Mouse (Mus musculus) CH12.LX (cell line): ENCODE measurements at regions not wholly inside any gene's neighbourhood (a gene's known extent, or its start where the extent isn't known, plus 50 kb on each side); places are given as distances from the start of the nearest gene placed in this dataset.

Source experiments
- DNase-seq: peaks from one replicate; pipeline ENCODE4 v3.0.0-alpha.2; 2013; ENCODE audit errors: extremely low read depth
- H3K27ac ChIP-seq: 2 replicates; pipeline ENCODE4 v1.5.1; 2012; ENCODE audit warnings: low read depth, mild to moderate bottlenecking, control low read depth, moderate library complexity; ENCODE audit not compliant: insufficient read depth
- H3K27me3 ChIP-seq: replicated peaks from 2 replicates; pipeline ENCODE3; 2012; ENCODE audit warnings: inconsistent platforms
- H3K36me3 ChIP-seq, 2 experiments: replicated peaks in 1 of 2; 2 replicates each; pipeline versions ENCODE3 to v1.6.1; 2012; ENCODE audit warnings: inconsistent platforms in 1 of 2, low read length in 1 of 2, mild to moderate bottlenecking in 1 of 2, mixed read lengths in 1 of 2, moderate library complexity in 1 of 2; ENCODE audit not compliant: control insufficient read depth in 1 of 2, insufficient read depth in 1 of 2
- H3K4me1 ChIP-seq, 2 experiments: 2 replicates each; pipeline ENCODE4 v1.6.1; 2012; ENCODE audit warnings: inconsistent platforms in 1 of 2, moderate library complexity in 1 of 2; ENCODE audit not compliant: insufficient read depth in 2 of 2, control insufficient read depth in 1 of 2
- H3K4me2 ChIP-seq: 2 replicates; pipeline ENCODE4 v1.6.1; 2012; ENCODE audit warnings: low read depth, mild to moderate bottlenecking, control low read depth; ENCODE audit not compliant: poor library complexity, insufficient read depth, severe bottlenecking
- H3K4me3 ChIP-seq, 3 experiments: fragments of 150-350 bp in 1 of 3; sonication (generic) in 1 of 3; replicated peaks in 1 of 3; 2 replicates each; pipeline versions ENCODE3 to v1.5.1; 2011 to 2012; ENCODE audit warnings: low read depth in 2 of 3, low read length in 2 of 3, mild to moderate bottlenecking in 2 of 3, moderate library complexity in 2 of 3, control low read depth in 1 of 3, improper control_type of control experiment in 1 of 3, inconsistent platforms in 1 of 3, mixed read lengths in 1 of 3; ENCODE audit not compliant: poor library complexity in 1 of 3
- H3K79me2 ChIP-seq: replicated peaks from 2 replicates; pipeline ENCODE4 v1.6.1; 2012; ENCODE audit warnings: mild to moderate bottlenecking, moderate library complexity; ENCODE audit not compliant: control insufficient read depth, poor library complexity, insufficient read depth, severe bottlenecking; ENCODE audit errors: extremely low read depth
- H3K9ac ChIP-seq: 2 replicates; pipeline ENCODE4 v1.6.1; 2012; ENCODE audit warnings: low read depth, mild to moderate bottlenecking, control low read depth, moderate library complexity; ENCODE audit not compliant: insufficient read depth
- H3K9me3 ChIP-seq: replicated peaks from 2 replicates; pipeline ENCODE3; 2012; ENCODE audit warnings: low read length, inconsistent platforms, mixed read lengths
- BHLHE40 ChIP-seq: IDR thresholded peaks from 2 replicates; pipeline ENCODE4 v1.6.1; 2011; ENCODE audit warnings: mild to moderate bottlenecking, low read depth, low read length, improper control_type of control experiment
- CTCF ChIP-seq, 2 experiments: IDR thresholded peaks in 1 of 2; conservative IDR thresholded peaks in 1 of 2; 2 replicates each; pipeline ENCODE4 v1.5.1; 2011 to 2012; ENCODE audit warnings: low read depth in 2 of 2, low read length in 2 of 2, improper control_type of control experiment in 1 of 2, inconsistent platforms in 1 of 2, mild to moderate bottlenecking in 1 of 2, moderate library complexity in 1 of 2
- E2F4 ChIP-seq: IDR thresholded peaks from 2 replicates; pipeline ENCODE4 v1.6.1; 2011; ENCODE audit warnings: low read depth, low read length, improper control_type of control experiment; ENCODE audit not compliant: insufficient replicate concordance
- ETS1 ChIP-seq: conservative IDR thresholded peaks from 2 replicates; pipeline ENCODE4 v1.6.1; 2012; ENCODE audit warnings: low read depth, mild to moderate bottlenecking, inconsistent platforms, low read length, improper control_type of control experiment, moderate library complexity
- IRF4 ChIP-seq: IDR thresholded peaks from 2 replicates; pipeline ENCODE4 v1.6.1; 2014; ENCODE audit warnings: low read depth, mild to moderate bottlenecking, inconsistent platforms, low read length, improper control_type of control experiment
- JUND ChIP-seq: conservative IDR thresholded peaks from 2 replicates; pipeline ENCODE4 v1.6.1; 2011; ENCODE audit warnings: low read depth, low read length, improper control_type of control experiment
- MAFK ChIP-seq: IDR thresholded peaks from 2 replicates; pipeline ENCODE4 v1.6.1; 2011; ENCODE audit warnings: low read length, improper control_type of control experiment; ENCODE audit not compliant: insufficient replicate concordance
- MAX ChIP-seq: IDR thresholded peaks from 2 replicates; pipeline ENCODE4 v1.6.1; 2011; ENCODE audit warnings: low read length, improper control_type of control experiment
- MXI1 ChIP-seq: IDR thresholded peaks from 2 replicates; pipeline ENCODE4 v1.6.1; 2011; ENCODE audit warnings: mild to moderate bottlenecking, low read depth, low read length, improper control_type of control experiment
- MYC ChIP-seq: IDR thresholded peaks from 2 replicates; pipeline ENCODE4 v1.6.1; 2011; ENCODE audit warnings: low read depth, mild to moderate bottlenecking, improper control_type of control experiment, low read length
- NELFE ChIP-seq: IDR thresholded peaks from 2 replicates; pipeline ENCODE4 v1.6.1; 2011; ENCODE audit warnings: low read depth, low read length, improper control_type of control experiment
- NRF1 ChIP-seq: IDR thresholded peaks from 2 replicates; pipeline ENCODE4 v1.6.1; 2014; ENCODE audit warnings: low read depth, mild to moderate bottlenecking, inconsistent platforms, low read length, improper control_type of control experiment, moderate library complexity
- POLR2A ChIP-seq: IDR thresholded peaks from 2 replicates; pipeline ENCODE4 v1.6.1; 2011; ENCODE audit warnings: low read depth, mild to moderate bottlenecking, improper control_type of control experiment, low read length
- POLR2AphosphoS2 ChIP-seq: IDR thresholded peaks from 2 replicates; pipeline ENCODE4 v1.6.1; 2011; ENCODE audit warnings: low read depth, low read length, improper control_type of control experiment
- RCOR1 ChIP-seq: conservative IDR thresholded peaks from 2 replicates; pipeline ENCODE4 v1.6.1; 2012; ENCODE audit warnings: low read depth, mild to moderate bottlenecking, inconsistent platforms, low read length, improper control_type of control experiment
- TCF12 ChIP-seq: IDR thresholded peaks from 2 replicates; pipeline ENCODE4 v1.6.1; 2014; ENCODE audit warnings: low read depth, mild to moderate bottlenecking, inconsistent platforms, low read length, improper control_type of control experiment
- UBTF ChIP-seq: IDR thresholded peaks from 2 replicates; pipeline ENCODE4 v1.6.1; 2012; ENCODE audit warnings: low read depth, mild to moderate bottlenecking, inconsistent platforms, low read length, improper control_type of control experiment, moderate library complexity
- USF1 ChIP-seq: IDR thresholded peaks from 2 replicates; pipeline ENCODE4 v1.6.1; 2014; ENCODE audit warnings: low read depth, mild to moderate bottlenecking, inconsistent platforms, low read length, improper control_type of control experiment
- USF2 ChIP-seq: conservative IDR thresholded peaks from 2 replicates; pipeline ENCODE4 v1.6.1; 2011; ENCODE audit warnings: low read depth, low read length, improper control_type of control experiment
- ZC3H11A ChIP-seq: IDR thresholded peaks from 2 replicates; pipeline ENCODE4 v1.6.1; 2012; ENCODE audit warnings: low read depth, mild to moderate bottlenecking, inconsistent platforms, low read length, improper control_type of control experiment
- ZKSCAN1 ChIP-seq: IDR thresholded peaks from 2 replicates; pipeline ENCODE4 v1.6.1; 2012; ENCODE audit warnings: low read depth, inconsistent platforms, low read length, improper control_type of control experiment, borderline replicate concordance
- ZMIZ1 ChIP-seq: IDR thresholded peaks from 2 replicates; pipeline ENCODE4 v1.6.1; 2012; ENCODE audit warnings: low read depth, mild to moderate bottlenecking, inconsistent platforms, low read length, improper control_type of control experiment
- dilution Hi-C: fragments of 300-500 bp; cut with MboI; formaldehyde crosslinking; loops from 2 replicates; pipeline ENCODE4 v1.14.3; 2020; ENCODE audit warnings: low sequenced_read_pairs; ENCODE audit not compliant: extremely low pct_unique_long_range_greater_than_20kb, extremely low pct_ligation_motif_present
- in situ Hi-C: fragments of 300-500 bp; cut with MboI; formaldehyde crosslinking; loops from 3 replicates; pipeline ENCODE4 v1.14.3; 2019; ENCODE audit warnings: low sequenced_read_pairs, low pct_ligation_motif_present, low pct_unique_long_range_greater_than_20kb, mixed read lengths

DNA sequence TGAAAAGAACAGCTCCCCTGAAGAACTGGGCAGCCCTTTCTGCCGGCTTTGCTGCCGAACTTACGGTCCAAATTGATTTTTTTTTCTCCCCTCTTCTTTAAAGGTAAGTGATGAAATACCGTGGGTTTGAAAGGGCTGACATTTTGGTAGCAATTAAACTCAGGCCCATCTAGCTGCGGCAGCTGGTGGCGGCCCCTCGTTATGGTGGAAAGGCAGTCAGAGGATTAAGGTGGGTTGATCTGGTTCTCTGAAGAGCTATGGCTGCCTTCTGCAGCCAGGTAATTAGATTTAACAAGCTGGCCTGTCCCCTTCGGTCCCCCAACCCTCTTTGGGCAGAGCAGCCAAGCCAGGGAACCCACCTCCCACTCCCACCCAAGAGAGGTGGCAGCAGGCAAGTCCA, 214.1 kb upstream of the Csf3r start:
- H3K4me1 ChIP-seq = no peaks in the 10 kb centered on the region
- no peaks in the 10 kb centered on the region for H3K79me2 ChIP-seq
- no peaks in the 10 kb centered on the region for H3K36me3 ChIP-seq
- H3K27me3 ChIP-seq = peaks cover 78% of the 10 kb centered on the region
- TF ChIP-seq ZKSCAN1 (no peak), ZC3H11A (no peak), IRF4 (no peak), MAX (no peak), TCF12 (no peak), USF1 (no peak), ZMIZ1 (no peak)
- TF ChIP-seq, all 38 proteins: peak for 0
- Histone ChIP-seq H3K4me2 (no peak overlapping the region), H3K9me3 (peaks cover 9% of the 10 kb centered on the region), H3K27ac (no peak overlapping the region), H3K9ac (no peak overlapping the region), H3K4me3 (no peak overlapping the region)
- DNase-seq = no peak
- dilution Hi-C loops (no loop called here), in situ Hi-C loops (no loop called here)

DNA sequence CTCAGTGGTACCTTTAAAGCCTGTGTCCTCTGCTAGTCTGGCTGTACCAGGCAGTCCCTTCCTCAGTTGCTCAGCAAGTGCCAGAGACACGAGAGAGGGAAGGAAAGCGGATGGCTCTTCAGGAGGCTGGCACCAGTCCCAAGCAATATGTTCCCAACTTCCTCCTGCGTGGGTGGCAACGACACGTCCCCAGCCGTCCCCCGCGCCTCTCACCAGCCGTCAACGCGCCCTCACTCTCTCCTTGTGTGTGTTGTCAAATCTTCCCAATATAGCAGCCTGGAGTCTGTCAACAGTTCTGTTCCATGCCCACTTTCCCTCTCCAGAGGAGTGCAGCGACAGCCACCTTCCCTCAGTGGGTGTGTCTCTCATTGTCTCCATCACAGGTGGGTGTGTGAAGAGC, 210.0 kb upstream of the Csf3r start:
- Histone ChIP-seq H3K36me3 (no peaks in the 10 kb centered on the region), H3K9me3 (no peaks in the 10 kb centered on the region), H3K4me1 (no peaks in the 10 kb centered on the region), H3K4me2 (no peak overlapping the region), H3K79me2 (no peaks in the 10 kb centered on the region), H3K27me3 (peaks cover 89% of the 10 kb centered on the region), H3K27ac (no peak overlapping the region), H3K9ac (no peak overlapping the region), H3K4me3 (no peak overlapping the region)
- dilution Hi-C loops (no loop called here), in situ Hi-C loops (no loop called here)
- TF ChIP-seq NELFE = no peak
- DNase-seq = no peak

DNA sequence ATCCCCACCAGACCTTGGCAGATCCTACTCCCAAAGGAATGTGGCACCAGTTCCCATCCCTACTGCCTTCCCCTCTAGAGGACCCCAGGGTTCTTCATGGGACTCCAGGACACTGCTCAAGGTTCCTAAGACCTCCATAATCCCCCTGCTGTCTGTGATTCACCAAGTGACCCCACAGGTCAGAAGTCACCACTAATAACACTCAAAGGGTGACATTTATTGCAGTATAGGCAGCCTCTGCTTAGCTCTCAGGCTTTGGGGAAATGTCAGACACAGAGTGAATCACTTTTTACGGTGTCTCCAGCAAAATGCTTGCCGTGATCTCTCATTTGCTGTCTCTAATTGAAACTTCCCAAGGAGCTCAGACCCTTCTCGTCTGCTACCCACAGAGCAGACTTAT, 209.1 kb upstream of the Csf3r start:
- H3K4me1 ChIP-seq = no peaks in the 10 kb centered on the region
- H3K9me3 ChIP-seq = no peaks in the 10 kb centered on the region
- no peak for TF ChIP-seq MYC
- TF ChIP-seq POLR2A = no peak
- TF ChIP-seq ZC3H11A = no peak
- no peak for TF ChIP-seq MXI1
- TF ChIP-seq NRF1 = no peak
- no peak for TF ChIP-seq UBTF
- TF ChIP-seq MAFK = no peak
- TF ChIP-seq E2F4 = no peak
- TF ChIP-seq USF2 = no peak
- TF ChIP-seq ETS1 = no peak
- no peak for TF ChIP-seq RCOR1
- no peak for TF ChIP-seq POLR2AphosphoS2
- TF ChIP-seq BHLHE40 = no peak
- no peak for TF ChIP-seq JUND
- no peak for TF ChIP-seq CTCF (conservative IDR thresholded peaks at IDR 0.05 in 1 of 2, IDR thresholded peaks at IDR 0.05 in 1 of 2; ENCODE audit: low read depth in 2 of 2, low read length in 2 of 2)
- H3K27me3 ChIP-seq = peaks cover 92% of the 10 kb centered on the region
- H3K36me3 ChIP-seq = no peaks in the 10 kb centered on the region
- H3K4me2 ChIP-seq = no peak overlapping the region
- in situ Hi-C loops (no loop called here), dilution Hi-C loops (no loop called here)
- no peak for DNase-seq
- no peak overlapping the region for H3K9ac ChIP-seq
- no peaks in the 10 kb centered on the region for H3K79me2 ChIP-seq
- no peak overlapping the region for H3K27ac ChIP-seq
- no peak overlapping the region for H3K4me3 ChIP-seq
